Mouse (Mus musculus): ENCODE measurements around the gene Sec24a. TPM values are rescaled to one million over a fixed set of nuclear protein-coding genes. Genes with fewer than 3 reads are reported as not detected.

The Sec24a gene
- polyA plus RNA-seq, 1 experiment from 2014 or later: 11.0 TPM

- Histone ChIP-seq H3K27ac (no peak within 1 kb of the TSS), H3K9ac (peak within 1 kb of the TSS; percentile 70), H3K4me3 (peak within 1 kb of the TSS; percentile 55), H3K4me2 (peak within 1 kb of the TSS; percentile 92), H3K36me3 (ENCODE audit: poor library complexity, severe bottlenecking) (no peaks in the 10 kb centered on the region), H3K4me1 (peaks cover 30% of the 10 kb centered on the region), H3K9me3 (replicated peaks) (no peaks in the 10 kb centered on the region), H3K27me3 (peaks cover 27% of the 10 kb centered on the region)
- peak; percentile 75 for ATAC-seq
- WGBS: 1% methylated on average over 60 of the region's 70 CpGs
Observed at GRCm38 (mm10) chr11:51650691-51651515, 112.5 kb downstream of the Sec24a start, which contains the start of the genes N4bp3 and D930048N14Rik. Gene N4bp3 (minus strand): TSS chr11:51650842. Gene D930048N14Rik (plus strand): TSS chr11:51650954.

DNA sequence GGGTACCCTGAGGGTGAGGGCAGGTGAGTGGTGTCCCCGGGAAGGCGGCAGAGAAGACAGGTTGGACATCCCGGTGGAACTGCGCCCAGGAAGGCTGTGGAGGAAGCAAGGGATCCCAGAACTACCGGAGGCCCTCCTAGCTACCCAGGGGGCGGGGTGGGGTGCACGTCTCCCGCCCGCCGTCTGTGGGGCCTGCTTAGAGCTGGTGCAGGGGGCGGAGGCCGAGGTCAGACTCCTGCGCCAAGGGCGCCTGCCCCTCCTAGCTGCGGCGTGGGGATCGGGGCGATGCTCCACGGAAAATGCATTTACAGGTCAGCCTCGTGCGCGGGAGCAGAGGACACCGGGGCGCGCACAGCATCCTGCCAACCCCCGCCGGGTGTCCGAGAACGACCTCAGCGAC is 113.2 kb downstream of the Sec24a start:
- 2% methylated on average over 30 of the region's 30 CpGs for WGBS
- ATAC-seq: peak; percentile 25; the same call in 1 of the 2 replicates
- Histone ChIP-seq H3K27me3 (peaks cover 27% of the 10 kb centered on the region), H3K4me2 (peak overlapping the region; percentile 92), H3K36me3 (ENCODE audit: poor library complexity, severe bottlenecking) (no peaks in the 10 kb centered on the region), H3K9ac (peak overlapping the region; percentile 70), H3K4me3 (peak overlapping the region; percentile 55), H3K4me1 (peaks cover 30% of the 10 kb centered on the region), H3K9me3 (replicated peaks) (no peaks in the 10 kb centered on the region), H3K27ac (no peak overlapping the region)

GRCm38 (mm10) chr11:51649889-51650199 is 113.6 kb downstream of the Sec24a start:
- H3K4me2 ChIP-seq: peak overlapping the region; percentile 92
- no peaks in the 10 kb centered on the region for H3K36me3 ChIP-seq (ENCODE audit: poor library complexity, severe bottlenecking)
- WGBS: 7% methylated on average over 7 of the region's 7 CpGs
- peaks cover 30% of the 10 kb centered on the region for H3K4me1 ChIP-seq
- peak overlapping the region; percentile 70 for H3K9ac ChIP-seq
- H3K27me3 ChIP-seq: peaks cover 27% of the 10 kb centered on the region
- no peaks in the 10 kb centered on the region for H3K9me3 ChIP-seq (replicated peaks)
- H3K4me3 ChIP-seq: peak overlapping the region; percentile 55
- no peak overlapping the region for H3K27ac ChIP-seq
- no peak for ATAC-seq

DNA sequence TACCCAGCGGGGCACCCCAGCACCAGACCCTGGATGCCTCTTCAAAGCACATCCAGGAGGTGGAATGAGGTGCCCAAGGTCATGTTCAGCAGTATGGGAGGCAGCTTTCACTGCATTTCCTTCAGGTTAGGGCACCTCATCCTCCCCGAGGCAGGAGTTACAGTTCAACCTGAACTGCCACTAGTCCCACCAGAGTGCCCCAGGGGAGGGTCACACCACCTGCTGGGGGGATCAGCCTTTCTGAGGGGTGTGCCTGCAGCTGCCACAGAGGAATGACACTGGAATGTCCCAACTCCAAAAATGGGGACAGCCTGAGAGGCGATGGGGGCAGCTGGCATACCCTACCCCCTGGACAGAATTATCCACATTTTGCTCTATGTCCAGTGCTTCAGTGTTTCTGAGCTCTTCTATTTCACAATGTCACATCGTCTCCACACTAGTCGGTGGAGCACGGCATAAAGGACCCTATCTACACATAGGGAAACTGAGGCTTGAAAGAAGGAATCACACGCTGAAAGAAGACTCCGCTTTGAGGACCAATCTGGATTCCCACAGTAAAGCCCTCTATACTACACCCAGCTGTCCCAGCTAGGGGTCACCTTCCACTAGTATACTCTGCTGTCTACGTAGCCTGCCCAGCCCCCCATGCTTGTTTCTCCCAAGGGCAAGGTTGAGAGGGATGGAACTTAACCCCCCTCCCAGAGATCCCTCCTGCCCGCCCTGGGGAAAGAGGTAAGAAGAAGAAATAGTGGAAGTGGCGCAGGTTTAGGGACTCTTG is 114.1 kb downstream of the Sec24a start:
- no peaks in the 10 kb centered on the region for H3K9me3 ChIP-seq (replicated peaks)
- H3K4me3 ChIP-seq: peak overlapping the region; percentile 55
- H3K27me3 ChIP-seq: peaks cover 27% of the 10 kb centered on the region
- 0 out of 2 replicates have a peak, but pooled peaks cover under 1% of the 10 kb centered on the region for H3K36me3 ChIP-seq (ENCODE audit: poor library complexity, severe bottlenecking)
- no peak for ATAC-seq
- peaks cover 30% of the 10 kb centered on the region for H3K4me1 ChIP-seq
- no peak overlapping the region; the same call in 1 of the 2 replicates for H3K27ac ChIP-seq
- 0 out of 2 replicates have a peak overlapping the region, but pooled peaks have one; percentile 34 for H3K9ac ChIP-seq
- H3K4me2 ChIP-seq: peak overlapping the region; percentile 92
- WGBS: 32% methylated on average over 11 of the region's 11 CpGs

GRCm38 (mm10) chr11:51648566-51648965 is 114.9 kb downstream of the Sec24a start:
- Histone ChIP-seq H3K27me3 (peaks cover 24% of the 10 kb centered on the region), H3K4me3 (no peak overlapping the region), H3K9me3 (replicated peaks) (no peaks in the 10 kb centered on the region), H3K4me1 (peaks cover 30% of the 10 kb centered on the region), H3K27ac (no peak overlapping the region; the same call in 1 of the 2 replicates), H3K9ac (no peak overlapping the region), H3K4me2 (peak overlapping the region; percentile 92; the same call in 1 of the 2 replicates), H3K36me3 (ENCODE audit: poor library complexity, severe bottlenecking) (0 out of 2 replicates have a peak, but pooled peaks cover 3% of the 10 kb centered on the region)
- ATAC-seq: no peak
- WGBS: 29% methylated on average over 3 of the region's 3 CpGs

DNA sequence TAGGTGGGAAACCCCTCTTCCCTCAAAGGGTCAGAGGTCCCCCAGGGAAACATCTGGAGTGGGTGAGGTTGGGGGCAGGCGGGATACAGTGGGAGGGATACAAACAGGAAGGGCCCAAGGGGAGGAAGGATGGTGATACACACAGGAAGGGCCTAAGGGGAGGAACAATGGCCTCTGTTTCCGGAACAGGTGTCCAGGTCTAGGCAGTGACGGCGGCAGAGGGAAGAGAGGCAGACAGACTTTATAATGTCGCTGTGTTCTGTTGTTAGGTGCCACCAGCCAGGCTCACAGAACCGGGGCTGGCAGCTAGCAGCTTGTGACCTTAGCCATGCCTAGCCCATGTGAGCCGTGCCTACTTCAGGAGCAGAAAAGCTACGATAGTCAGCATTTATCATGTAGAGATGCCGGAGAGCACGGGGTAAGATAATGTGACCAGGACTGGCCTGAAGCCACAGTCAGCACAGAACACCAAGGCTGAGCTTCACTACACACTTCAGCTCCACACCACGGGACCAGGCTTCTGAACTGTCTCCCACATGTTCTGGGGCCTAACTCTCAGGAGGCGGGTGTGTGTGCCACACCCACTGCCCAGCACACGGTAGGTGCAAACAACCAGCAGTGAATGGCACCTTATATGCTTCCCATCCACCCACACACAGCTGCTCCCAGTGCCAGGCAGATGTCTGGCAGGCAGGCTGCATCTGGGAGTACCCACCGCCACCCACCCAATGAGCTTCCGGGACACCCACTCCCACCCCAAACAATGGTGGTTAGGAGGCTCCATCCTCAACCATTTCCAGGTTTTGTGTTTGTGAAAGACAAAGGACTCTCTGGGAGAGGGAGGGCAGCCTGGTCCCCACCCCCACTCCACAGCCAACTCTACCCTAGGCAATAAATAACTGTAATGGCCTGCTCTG is 116.4 kb downstream of the Sec24a start:
- Histone ChIP-seq H3K4me1 (peaks cover 30% of the 10 kb centered on the region), H3K9ac (no peak overlapping the region), H3K36me3 (ENCODE audit: poor library complexity, severe bottlenecking) (0 out of 2 replicates have a peak, but pooled peaks cover 3% of the 10 kb centered on the region), H3K27me3 (peaks cover 24% of the 10 kb centered on the region), H3K9me3 (replicated peaks) (no peaks in the 10 kb centered on the region), H3K4me3 (no peak overlapping the region), H3K4me2 (no peak overlapping the region), H3K27ac (no peak overlapping the region)
- 86% methylated on average over 15 of the region's 15 CpGs for WGBS
- ATAC-seq: no peak

DNA sequence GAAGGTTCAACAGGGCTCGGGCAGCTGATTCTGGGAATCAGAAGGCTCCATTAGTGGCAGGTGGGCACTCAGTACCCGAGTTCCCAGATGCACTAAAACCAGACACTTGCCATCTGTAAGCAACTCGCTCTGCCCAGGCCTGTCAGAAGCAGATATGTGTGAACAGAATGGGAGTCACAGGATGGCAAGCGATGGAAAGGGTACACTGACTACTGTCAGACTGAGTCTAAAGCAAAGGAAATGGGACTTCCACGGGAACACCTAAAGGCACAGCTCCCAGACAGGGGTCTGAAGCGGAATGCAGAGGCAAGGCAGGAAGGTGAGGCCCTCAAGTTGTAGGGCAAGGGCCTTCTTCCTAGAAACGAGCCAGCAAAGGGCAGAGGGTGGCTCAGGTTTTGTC is 117.2 kb downstream of the Sec24a start:
- 90% methylated on average over 7 of the region's 7 CpGs for WGBS
- ATAC-seq: no peak

DNA sequence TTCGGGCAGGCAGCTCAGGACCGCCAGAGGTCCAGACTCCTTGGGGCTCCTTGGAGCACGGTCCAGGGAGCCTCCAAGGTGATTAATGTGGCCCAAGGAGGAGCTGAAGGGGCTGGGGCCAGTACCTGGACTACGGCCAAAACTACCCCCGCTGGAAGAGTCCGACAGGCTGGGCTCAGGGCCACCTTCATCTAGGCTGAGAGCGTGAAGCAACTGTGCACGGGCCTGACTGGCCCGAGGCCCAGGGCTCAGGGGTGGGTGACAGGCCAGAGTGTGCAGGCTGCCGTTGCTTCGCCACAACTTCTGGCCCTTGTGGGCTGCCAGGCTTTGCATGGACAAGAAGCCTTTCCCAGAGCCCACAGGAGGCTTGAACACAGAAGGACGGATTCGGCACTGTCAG is 118.1 kb downstream of the Sec24a start:
- Histone ChIP-seq H3K4me2 (no peak overlapping the region), H3K4me1 (peaks cover 21% of the 10 kb centered on the region), H3K4me3 (no peak overlapping the region), H3K36me3 (ENCODE audit: poor library complexity, severe bottlenecking) (0 out of 2 replicates have a peak, but pooled peaks cover 3% of the 10 kb centered on the region), H3K27ac (no peak overlapping the region), H3K9me3 (replicated peaks) (no peaks in the 10 kb centered on the region), H3K27me3 (peaks cover 15% of the 10 kb centered on the region), H3K9ac (no peak overlapping the region)
- ATAC-seq: no peak
- 82% methylated on average over 13 of the region's 13 CpGs for WGBS

More for the DNA sequence above, 117.2 kb downstream of the Sec24a start:
- no peak overlapping the region for H3K4me3 ChIP-seq
- no peak overlapping the region for H3K4me2 ChIP-seq
- no peaks in the 10 kb centered on the region for H3K9me3 ChIP-seq (replicated peaks)
- peaks cover 24% of the 10 kb centered on the region for H3K27me3 ChIP-seq
- 0 out of 2 replicates have a peak, but pooled peaks cover 3% of the 10 kb centered on the region for H3K36me3 ChIP-seq (ENCODE audit: poor library complexity, severe bottlenecking)
- no peak overlapping the region for H3K27ac ChIP-seq
- H3K4me1 ChIP-seq: peaks cover 30% of the 10 kb centered on the region
- no peak overlapping the region for H3K9ac ChIP-seq

DNA sequence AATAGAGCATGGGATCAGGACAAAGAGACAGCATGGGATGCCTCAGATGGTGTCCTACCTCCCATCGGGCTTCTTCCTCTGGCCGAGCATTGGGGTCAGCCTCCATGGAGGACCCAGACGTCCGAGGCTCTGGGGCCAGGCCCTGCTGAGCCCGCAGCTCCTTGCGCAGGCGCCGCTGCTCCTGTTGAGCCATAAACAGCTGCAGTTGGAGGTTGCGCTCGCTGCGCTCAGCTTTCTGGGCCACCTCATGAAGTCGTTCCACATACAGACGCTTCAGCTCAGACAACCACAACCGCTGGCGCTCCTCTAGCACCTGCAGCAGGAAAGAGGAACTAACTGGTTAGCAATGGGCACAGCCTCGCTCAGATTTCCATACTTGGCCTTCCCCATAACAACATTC is 119.2 kb downstream of the Sec24a start:
- no peak overlapping the region for H3K9ac ChIP-seq
- H3K27me3 ChIP-seq: peaks cover 4% of the 10 kb centered on the region
- H3K36me3 ChIP-seq (ENCODE audit: poor library complexity, severe bottlenecking): 0 out of 2 replicates have a peak, but pooled peaks cover 3% of the 10 kb centered on the region
- no peak overlapping the region for H3K4me2 ChIP-seq
- no peaks in the 10 kb centered on the region for H3K9me3 ChIP-seq (replicated peaks)
- H3K4me3 ChIP-seq: no peak overlapping the region
- H3K27ac ChIP-seq: no peak overlapping the region
- H3K4me1 ChIP-seq: peaks cover 10% of the 10 kb centered on the region
- 79% methylated on average over 16 of the region's 16 CpGs for WGBS
- no peak for ATAC-seq

DNA sequence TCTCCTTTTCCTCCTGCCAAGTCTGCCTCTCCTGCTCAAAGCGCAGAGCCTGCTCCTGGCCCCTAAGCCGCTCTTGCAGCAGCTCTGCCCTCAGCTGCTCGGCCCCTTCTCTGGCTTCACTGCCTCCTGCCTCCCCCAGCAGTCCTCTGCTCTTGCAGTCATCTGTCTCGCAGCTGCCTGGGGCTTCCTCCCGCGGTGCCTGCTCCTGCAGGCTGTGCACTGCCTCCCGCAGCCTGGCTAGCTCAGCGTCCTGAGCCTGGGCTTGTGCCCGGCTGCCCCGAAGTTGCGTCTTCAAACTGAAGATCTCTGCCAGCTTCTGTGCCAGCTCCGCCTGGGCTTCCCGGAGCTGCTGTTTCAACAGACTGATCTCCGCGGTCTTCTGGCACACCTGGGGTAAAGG is 119.7 kb downstream of the Sec24a start:
- Histone ChIP-seq H3K27me3 (no peaks in the 10 kb centered on the region), H3K27ac (no peak overlapping the region), H3K9me3 (replicated peaks) (no peaks in the 10 kb centered on the region), H3K4me2 (no peak overlapping the region), H3K4me1 (peaks cover 5% of the 10 kb centered on the region), H3K36me3 (ENCODE audit: poor library complexity, severe bottlenecking) (0 out of 2 replicates have a peak, but pooled peaks cover 3% of the 10 kb centered on the region), H3K9ac (no peak overlapping the region), H3K4me3 (no peak overlapping the region)
- 62% methylated on average over 15 of the region's 15 CpGs for WGBS
- no peak for ATAC-seq

DNA sequence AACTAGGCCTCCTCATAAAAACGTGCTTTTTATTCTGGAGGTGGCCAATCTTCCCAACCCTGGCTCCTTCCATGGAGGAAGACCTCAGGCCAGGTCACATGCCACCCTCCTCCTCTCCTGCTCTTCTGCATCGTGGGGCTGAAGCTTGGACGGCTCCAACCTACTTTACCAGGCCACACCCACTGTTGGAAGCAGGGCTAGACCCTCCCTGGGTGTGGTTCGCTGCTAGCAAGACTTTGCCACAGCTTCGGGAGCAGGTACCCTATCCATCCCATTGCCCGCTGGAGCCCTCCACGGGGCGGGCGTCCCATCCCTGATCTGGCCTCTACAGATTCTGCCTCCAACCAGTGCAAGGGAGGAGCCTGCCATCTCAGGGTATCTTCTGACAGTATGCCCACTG is 120.2 kb downstream of the Sec24a start:
- WGBS: 88% methylated on average over 9 of the region's 9 CpGs

More for the DNA sequence above, 120.2 kb downstream of the Sec24a start:
- H3K27ac ChIP-seq: no peak overlapping the region
- no peaks in the 10 kb centered on the region for H3K4me1 ChIP-seq
- no peaks in the 10 kb centered on the region for H3K9me3 ChIP-seq (replicated peaks)
- H3K36me3 ChIP-seq (ENCODE audit: poor library complexity, severe bottlenecking): 0 out of 2 replicates have a peak, but pooled peaks cover 3% of the 10 kb centered on the region
- H3K9ac ChIP-seq: no peak overlapping the region
- no peak overlapping the region for H3K4me3 ChIP-seq
- ATAC-seq: no peak
- H3K27me3 ChIP-seq: 0 out of 2 replicates have a peak, but pooled peaks cover under 1% of the 10 kb centered on the region
- H3K4me2 ChIP-seq: no peak overlapping the region
